Mouse (Mus musculus) forebrain, embryonic 14.5 days (tissue): ENCODE results near the gene Ranbp1. TPM values are rescaled to one million over a fixed set of nuclear protein-coding genes. Genes with fewer than 3 reads are reported as not detected.
"Not testable (repeated sequence)": the region's sequence is repeated elsewhere in the genome, so short reads cannot be mapped to it uniquely, and the experiment has no call there.

Source experiments
- ATAC-seq: fragments of 200-750 bp; cut with Nextera tagmentation; 2 replicates; pipeline ENCODE4 v1.8.0; 2017; ENCODE audit warnings: mild to moderate bottlenecking, moderate library complexity
- DNase-seq: peaks from one replicate; pipeline ENCODE4 v3.0.0-alpha.2; 2015; ENCODE audit warnings: low spot score
- H3K27ac ChIP-seq: fragments of 300-500 bp; sonication (generic); 2 replicates; pipeline ENCODE4 v1.5.1; 2014; ENCODE audit warnings: low read depth, mild to moderate bottlenecking, control low read depth, low read length, moderate library complexity
- H3K27me3 ChIP-seq: fragments of 300-500 bp; sonication (generic); replicated peaks from 2 replicates; pipeline ENCODE4 v1.6.1; 2014; ENCODE audit warnings: low read length, control low read depth, mixed read lengths; ENCODE audit not compliant: control insufficient read depth, insufficient read depth
- H3K36me3 ChIP-seq: fragments of 300-500 bp; sonication (generic); 2 replicates; pipeline ENCODE4 v1.6.1; 2014; ENCODE audit warnings: low read length, control low read depth; ENCODE audit not compliant: control insufficient read depth, insufficient read depth
- H3K4me1 ChIP-seq: fragments of 300-500 bp; sonication (generic); 2 replicates; pipeline ENCODE4 v1.6.1; 2014; ENCODE audit warnings: antibody characterized with exemption, low read length, control low read depth; ENCODE audit not compliant: control insufficient read depth, insufficient read depth
- H3K4me2 ChIP-seq: fragments of 300-500 bp; sonication (generic); 2 replicates; pipeline ENCODE4 v1.6.1; 2014; ENCODE audit warnings: mild to moderate bottlenecking, control low read depth, low read length
- H3K4me3 ChIP-seq: fragments of 300-500 bp; sonication (generic); 2 replicates; pipeline ENCODE4 v1.5.1; 2014; ENCODE audit warnings: low read depth, low read length, control low read depth
- H3K9ac ChIP-seq: fragments of 300-500 bp; sonication (generic); 2 replicates; pipeline ENCODE4 v1.6.1; 2014; ENCODE audit warnings: mild to moderate bottlenecking, low read length, control low read depth, moderate library complexity
- H3K9me3 ChIP-seq: fragments of 300-500 bp; sonication (generic); replicated peaks from 2 replicates; pipeline ENCODE4 v1.6.1; 2016; ENCODE audit warnings: low read length, control low read depth, mixed read lengths; ENCODE audit not compliant: control insufficient read depth
- WGBS: fragments of 180-500 bp; shearing (Covaris S2); extraction: QIAGEN DNeasy Blood & Tissue Kit; methylation state at CpG from one replicate; pipeline ENCODE4 v1.1.7; 2014; 5-methylcytosine and 5-hydroxymethylcytosine counted together
- polyA plus RNA-seq: library from polyadenylated mRNA; unstranded; fragments of >200 nt; fragmentation: Nextera tagmentation; extraction: Ambion mirVana; gene quantifications from 2 replicates; pipeline ENCODE4 v1.2.1, GENCODE M21; 2014

Ranbp1 gene
- polyA plus RNA-seq, 1 experiment from 2014 or later = 537 TPM

DNA sequence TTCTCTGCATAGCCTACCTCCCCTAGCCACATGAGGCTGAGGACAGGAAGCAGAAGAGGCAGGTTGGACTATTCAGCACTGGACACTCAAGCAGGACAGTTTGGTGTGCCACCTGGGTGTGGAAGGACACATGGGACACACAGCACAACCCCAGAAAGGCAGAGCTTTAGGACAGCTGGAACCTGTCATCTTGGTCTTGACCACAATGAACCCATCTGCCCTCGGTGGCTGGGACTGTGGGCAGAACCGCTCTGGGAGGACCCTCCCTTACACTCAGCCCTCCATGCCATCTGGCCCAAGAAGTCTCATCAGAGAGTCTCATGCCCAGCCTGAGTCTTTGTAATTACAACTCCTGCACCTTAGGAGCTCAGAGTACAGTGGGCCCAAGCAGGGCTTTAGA is 48.5 kb downstream of the Ranbp1 start:
- no peaks in the 10 kb centered on the region for H3K27me3 ChIP-seq
- ATAC-seq (no peak), DNase-seq (no peak)
- H3K27ac ChIP-seq = no peak overlapping the region
- H3K9ac ChIP-seq = no peak overlapping the region
- no peak overlapping the region for H3K4me2 ChIP-seq
- no peaks in the 10 kb centered on the region for H3K9me3 ChIP-seq
- peaks cover 9% of the 10 kb centered on the region for H3K4me1 ChIP-seq
- 83% methylated on average over 2 of the region's 2 CpGs for WGBS
- no peak overlapping the region for H3K4me3 ChIP-seq
- H3K36me3 ChIP-seq = no peaks in the 10 kb centered on the region

DNA sequence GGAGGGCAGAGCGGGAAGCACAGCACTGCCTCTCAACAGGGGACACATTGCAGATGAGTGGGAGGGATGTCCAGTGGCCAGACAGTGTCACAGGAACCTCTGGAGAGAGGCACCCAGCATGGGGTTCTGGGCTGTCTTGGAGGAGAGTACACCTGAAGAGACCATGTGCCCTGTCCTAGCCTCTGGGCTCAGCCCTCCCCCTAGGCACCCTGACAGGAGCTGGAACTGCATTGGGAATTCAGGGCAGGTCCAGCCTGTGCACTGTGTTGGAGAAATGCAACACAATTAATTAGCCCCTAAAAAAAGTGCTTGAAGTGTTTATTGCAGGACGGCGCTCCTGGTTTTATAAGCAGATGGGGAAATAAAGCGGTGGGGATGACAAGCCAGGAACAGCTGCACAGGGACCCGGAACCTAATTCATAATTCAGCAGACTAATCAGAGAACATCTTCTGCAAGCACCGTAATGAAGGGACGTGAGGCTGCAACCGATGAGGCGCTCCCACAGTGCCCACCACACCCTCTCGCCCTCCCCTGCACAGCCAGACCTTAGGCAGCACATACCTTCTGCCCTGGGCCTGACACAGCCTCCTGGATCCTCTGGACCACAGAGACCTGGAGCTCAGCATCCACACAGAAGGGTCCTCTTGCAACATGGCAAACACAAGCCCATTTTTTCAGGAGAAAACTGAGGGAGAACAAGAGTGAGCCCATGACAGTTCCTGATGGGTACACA is 50.0 kb downstream of the Ranbp1 start:
- no peak overlapping the region for H3K4me2 ChIP-seq
- no peak overlapping the region for H3K4me3 ChIP-seq
- no peaks in the 10 kb centered on the region for H3K9me3 ChIP-seq
- no peaks in the 10 kb centered on the region for H3K27me3 ChIP-seq
- 38% methylated on average over 10 of the region's 10 CpGs for WGBS
- peak; percentile 46 for DNase-seq
- 0 out of 2 replicates have a peak overlapping the region, but pooled peaks have one; percentile 13 for H3K9ac ChIP-seq
- H3K27ac ChIP-seq = peak overlapping the region; percentile 44; the same call in 1 of the 2 replicates
- no peaks in the 10 kb centered on the region for H3K36me3 ChIP-seq
- peak; percentile 23; the same call in 1 of the 2 replicates for ATAC-seq
- peaks cover 17% of the 10 kb centered on the region for H3K4me1 ChIP-seq

DNA sequence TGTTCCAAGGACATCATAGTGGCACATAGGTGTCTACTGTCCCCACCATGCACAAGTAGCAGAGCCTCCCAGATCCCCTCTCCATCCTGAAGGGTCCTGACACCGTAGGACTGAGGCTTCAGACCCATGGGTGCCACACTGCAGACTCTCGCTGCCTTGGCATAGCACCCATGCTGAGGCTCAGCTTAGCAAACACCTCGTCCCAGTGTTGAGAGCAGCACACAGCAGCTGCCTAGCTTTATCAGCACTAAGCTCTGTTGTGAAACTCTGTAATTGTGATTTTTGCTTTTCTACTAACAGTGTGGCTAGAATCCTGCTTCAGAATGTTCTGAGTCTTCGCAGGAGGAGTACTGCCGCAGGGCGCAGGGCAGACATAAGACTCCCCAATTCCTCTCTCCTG is 50.7 kb downstream of the Ranbp1 start:
- Histone ChIP-seq H3K36me3 (no peaks in the 10 kb centered on the region), H3K9ac (no peak overlapping the region), H3K9me3 (no peaks in the 10 kb centered on the region), H3K4me1 (peaks cover 17% of the 10 kb centered on the region), H3K4me3 (no peak overlapping the region), H3K27me3 (no peaks in the 10 kb centered on the region), H3K27ac (no peak overlapping the region), H3K4me2 (no peak overlapping the region)
- WGBS = 86% methylated on average over 6 of the region's 6 CpGs
- DNase-seq (no peak), ATAC-seq (no peak)

DNA sequence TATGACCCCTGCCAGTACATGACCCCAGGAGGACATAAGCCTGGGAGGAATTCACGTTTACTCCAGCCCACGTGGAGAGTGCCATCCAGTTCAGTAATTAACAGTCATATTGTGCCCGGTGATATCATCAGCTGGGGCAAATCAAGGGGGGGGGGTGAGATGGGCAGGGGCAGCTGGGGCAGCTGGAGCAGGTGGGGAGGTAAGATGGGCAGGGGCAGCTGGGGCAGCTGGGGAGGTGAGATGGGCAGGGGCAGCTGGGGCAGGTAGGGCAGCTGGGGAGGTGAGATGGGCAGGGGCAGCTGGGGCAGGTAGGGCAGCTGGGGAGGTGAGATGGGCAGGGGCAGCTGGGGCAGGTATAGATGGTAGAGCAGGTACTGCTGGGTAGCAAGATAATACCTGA is 53.0 kb downstream of the Ranbp1 start:
- 36% methylated on average over 3 of the region's 3 CpGs for WGBS
- not testable (repeated sequence) for ATAC-seq, H3K9ac ChIP-seq, H3K9me3 ChIP-seq, H3K4me3 ChIP-seq, H3K27ac ChIP-seq, DNase-seq, H3K36me3 ChIP-seq, H3K27me3 ChIP-seq, H3K4me2 ChIP-seq
- H3K4me1 ChIP-seq = peaks cover 17% of the 10 kb centered on the region

GRCm38 (mm10) chr16:18195068-18195467 is 53.5 kb downstream of the Ranbp1 start:
- Histone ChIP-seq H3K36me3 (no peaks in the 10 kb centered on the region), H3K4me2 (no peak overlapping the region), H3K4me3 (no peak overlapping the region), H3K4me1 (peaks cover 17% of the 10 kb centered on the region), H3K27me3 (no peaks in the 10 kb centered on the region), H3K9ac (no peak overlapping the region), H3K27ac (peak overlapping the region; percentile 63), H3K9me3 (no peaks in the 10 kb centered on the region)
- 41% methylated on average over 5 of the region's 5 CpGs for WGBS
- ATAC-seq (peak; percentile 74), DNase-seq (peak; percentile 66)

- no peaks in the 10 kb centered on the region for H3K36me3 ChIP-seq
Observed at GRCm38 (mm10) chr16:18194208-18194985, 54.1 kb downstream of the Ranbp1 start.

GRCm38 (mm10) chr16:18191006-18191405 is 57.5 kb downstream of the Ranbp1 start:
- no peak for ATAC-seq
- H3K4me3 ChIP-seq = no peak overlapping the region
- 74% methylated on average over 2 of the region's 2 CpGs for WGBS

More at GRCm38 (mm10) chr16:18194208-18194985, 54.1 kb downstream of the Ranbp1 start:
- no peaks in the 10 kb centered on the region for H3K9me3 ChIP-seq
- DNase-seq = peak; percentile 39
- no peak overlapping the region; the same call in 1 of the 2 replicates for H3K9ac ChIP-seq
- H3K4me1 ChIP-seq = peaks cover 17% of the 10 kb centered on the region
- peak; percentile 22; the same call in 1 of the 2 replicates for ATAC-seq
- no peak overlapping the region for H3K4me3 ChIP-seq
- H3K27ac ChIP-seq = peak overlapping the region; percentile 63
- H3K27me3 ChIP-seq = no peaks in the 10 kb centered on the region
- H3K4me2 ChIP-seq = no peak overlapping the region
- WGBS = 77% methylated on average over 15 of the region's 15 CpGs

More at GRCm38 (mm10) chr16:18191006-18191405, 57.5 kb downstream of the Ranbp1 start:
- no peak overlapping the region for H3K4me2 ChIP-seq
- H3K9me3 ChIP-seq = no peaks in the 10 kb centered on the region
- no peak overlapping the region for H3K9ac ChIP-seq
- H3K27ac ChIP-seq = no peak overlapping the region
- peaks cover 10% of the 10 kb centered on the region for H3K4me1 ChIP-seq
- no peak for DNase-seq
- no peaks in the 10 kb centered on the region for H3K36me3 ChIP-seq
- H3K27me3 ChIP-seq = no peaks in the 10 kb centered on the region
